ENCODE assay signal across 17 mouse cellular contexts in genomic region chr3:101533373-101533772, GRCm38 (mm10).
A peak's percentile ranks its signal among the peaks of the same experiment; 100 is the strongest.
DNase-seq lines count a peak whose midpoint lies in the region; TF ChIP-seq lines count a peak whose summit lies in the region.
"Had no signal": no experiment of that assay in that cellular context is flagged by ENCODE, and none has a peak within 500 bp of the region (broad histone marks: within the 10 kb centered on the region; RNA-seq: fewer than 3 reads in every experiment).

No protein-coding gene starts in this region.

- H3K4me1 ChIP-seq in testis, adult 2 months (ENCODE audit: control insufficient read depth, insufficient read depth, low read length): no peaks in the 10 kb centered on the region

- DNase-seq in heart, adult 18-20 months: peak; percentile 28 to 55
- no peak for DNase-seq in heart, postnatal 36 days
- DNase-seq in testis, postnatal 10 days (ENCODE audit: low spot score): no peak
- peak; percentile 63 for DNase-seq in cerebellum, adult 9-10 months
- DNase-seq in spleen, postnatal 36 days (ENCODE audit: low spot score in 2 of 2): no peak
- DNase-seq in frontal cortex, postnatal 36 days (ENCODE audit: low spot score in 2 of 2): no peak
- DNase-seq: adrenal gland, postnatal 10 days; kidney, postnatal 4 days; layer of hippocampus, adult 9-11 months; liver, embryonic 13.5 days; thymus, adult 2 months had no signal

- H3K27ac ChIP-seq in testis, adult 2 months (ENCODE audit: control insufficient read depth, insufficient read depth, low read depth, low read length): no peak overlapping the region
- H3K27ac ChIP-seq: limb, embryonic 12.5 days; liver, embryonic 13.5 days; lung, embryonic 15.5 days; macrophage; midbrain, embryonic 10.5 days; neural tube, embryonic 13.5 days had no signal

- intact Hi-C loops in heart, postnatal 36 days (cut with DNase I): no loop called here

- H3K4me3 ChIP-seq in testis, adult 2 months (ENCODE audit: control insufficient read depth, low read depth, low read length): peak overlapping the region; percentile 43
- H3K4me3 ChIP-seq: limb, embryonic 12.5 days; liver, embryonic 13.5 days; lung, embryonic 15.5 days; midbrain, embryonic 10.5 days; neural tube, embryonic 13.5 days had no signal

- no peaks in the 10 kb centered on the region for H3K27me3 ChIP-seq in testis, adult 2 months (ENCODE audit: control insufficient read depth, insufficient read depth, low read length)
- H3K27me3 ChIP-seq: limb, embryonic 12.5 days; liver, embryonic 13.5 days; lung, embryonic 15.5 days; neural tube, embryonic 13.5 days had no signal

- no peak for TF ChIP-seq CTCF in testis, adult 2 months (IDR thresholded peaks at IDR 0.05; ENCODE audit: control insufficient read depth, insufficient read depth, insufficient replicate concordance, low read depth, low read length)

- no peak for TF ChIP-seq POLR2A in testis, adult 2 months (IDR thresholded peaks at IDR 0.05; ENCODE audit: control insufficient read depth, low read depth, low read length)

- H3K36me3 ChIP-seq in testis, adult 2 months (ENCODE audit: control insufficient read depth, insufficient read depth, low read length): no peaks in the 10 kb centered on the region
- H3K36me3 ChIP-seq: limb, embryonic 12.5 days; liver, embryonic 13.5 days; lung, embryonic 15.5 days; midbrain, embryonic 10.5 days; neural tube, embryonic 13.5 days had no signal

Comparison
In these comparisons a context has a peak if more than half of its experiments do, and no peak if none do; other contexts are left out.
1. DNase-seq: peak in heart, adult 18-20 months (2 of 2) and cerebellum, adult 9-10 months (single experiment); none in heart, postnatal 36 days (0 of 2), testis, postnatal 10 days (single experiment), spleen, postnatal 36 days (0 of 2) and frontal cortex, postnatal 36 days (0 of 2).